Mouse (Mus musculus) cerebellum, adult 2 months (tissue): ENCODE data around the gene Ttc17.

Source experiments
- CTCF ChIP-seq: fragments of 200-500 bp; IDR thresholded peaks from 2 replicates; pipeline ENCODE4 v1.5.1; 2011; ENCODE audit warnings: low read depth, mild to moderate bottlenecking, control low read depth, low read length, moderate library complexity, borderline replicate concordance; ENCODE audit not compliant: insufficient read depth
- POLR2A ChIP-seq: fragments of 200-500 bp; IDR thresholded peaks from 2 replicates; pipeline ENCODE4 v1.6.1; 2011; ENCODE audit warnings: low read length, control low read depth, borderline replicate concordance; ENCODE audit not compliant: insufficient read depth

- TF ChIP-seq CTCF: no peak
- TF ChIP-seq POLR2A: no peak
Measured at GRCm38 (mm10) chr2:94333086-94333485, 73.4 kb downstream of the Ttc17 start.
